Mouse (Mus musculus): Measurements from ENCODE around the gene Trip10.

The Trip10 gene

GRCm38 (mm10) chr17:57292302-57292701, 43.0 kb downstream of the Trip10 start:
- no peak for DNase-seq (ENCODE audit: low spot score)

GRCm38 (mm10) chr17:57292968-57293367, 43.7 kb downstream of the Trip10 start:
- no peak for DNase-seq (ENCODE audit: low spot score)

- DNase-seq (ENCODE audit: low spot score), result no peak
Measured at GRCm38 (mm10) chr17:57295935-57296334, 46.7 kb downstream of the Trip10 start.

- DNase-seq (ENCODE audit: low spot score), result no peak
Measured at GRCm38 (mm10) chr17:57297040-57297439, 47.8 kb downstream of the Trip10 start.

- DNase-seq (ENCODE audit: low spot score), result no peak
Measured at GRCm38 (mm10) chr17:57305593-57305992, 56.3 kb downstream of the Trip10 start.

GRCm38 (mm10) chr17:57307074-57307473, 57.8 kb downstream of the Trip10 start:
- DNase-seq (ENCODE audit: low spot score), result no peak

- no peak for DNase-seq (ENCODE audit: low spot score)
Measured at GRCm38 (mm10) chr17:57311801-57312200, 62.5 kb downstream of the Trip10 start.

Data from ovary, adult 18-20 months (tissue).